Mouse (Mus musculus) testis, adult 2 months (tissue): ENCODE results near the gene Nsmce4a.

ENCODE experiments used
- CTCF ChIP-seq: fragments of 200-500 bp; IDR thresholded peaks from 2 replicates; pipeline ENCODE4 v1.5.1; 2012; ENCODE audit warnings: low read depth, mild to moderate bottlenecking, inconsistent platforms, low read length, moderate library complexity; ENCODE audit not compliant: control insufficient read depth, insufficient read depth, insufficient replicate concordance
- POLR2A ChIP-seq: fragments of 200-500 bp; IDR thresholded peaks from 2 replicates; pipeline ENCODE4 v1.6.1; 2012; ENCODE audit warnings: low read depth, mild to moderate bottlenecking, inconsistent platforms, low read length, moderate library complexity; ENCODE audit not compliant: control insufficient read depth

DNA sequence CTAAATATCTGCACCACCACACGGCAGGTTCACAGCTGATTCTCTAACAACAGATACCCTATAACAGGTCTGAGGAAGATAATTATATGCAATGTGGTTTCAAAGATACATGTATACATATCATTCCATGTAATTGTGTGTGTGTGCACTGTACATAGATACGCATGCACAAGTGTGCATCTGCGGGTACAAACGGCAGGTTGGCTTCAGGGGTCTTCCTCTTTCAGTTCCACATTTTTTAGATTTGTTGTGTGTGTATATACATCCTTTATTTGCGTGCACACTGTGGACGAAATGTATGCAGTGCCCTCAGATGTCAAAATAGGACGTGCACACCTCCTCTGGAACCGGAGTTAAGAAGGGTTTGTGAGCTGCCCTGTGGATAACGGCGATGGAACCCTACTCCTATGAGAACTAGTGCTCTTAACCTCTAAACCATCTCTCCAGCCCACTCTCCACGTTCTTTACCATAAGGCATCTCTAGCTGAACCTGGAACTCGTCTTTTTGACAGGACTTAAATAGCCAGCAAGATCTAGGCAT is 25.2 kb downstream of the Nsmce4a start:
- TF ChIP-seq POLR2A, result no peak
- TF ChIP-seq CTCF, result no peak
